Mouse (Mus musculus) retina, postnatal 7 days (tissue): ENCODE measurements around the gene Tspan5.

ENCODE experiments used
- DNase-seq: peaks from one replicate; pipeline ENCODE4 v3.0.0-alpha.2; 2012; ENCODE audit warnings: low read depth, low spot score

The Tspan5 gene

GRCm38 (mm10) chr3:138926161-138926560 is 184.2 kb downstream of the Tspan5 start:
- DNase-seq = no peak

GRCm38 (mm10) chr3:138927437-138927836 is 185.4 kb downstream of the Tspan5 start:
- DNase-seq = no peak

- DNase-seq = no peak
Observed at GRCm38 (mm10) chr3:138936780-138937179, 194.8 kb downstream of the Tspan5 start.

GRCm38 (mm10) chr3:138937241-138937640 is 195.2 kb downstream of the Tspan5 start:
- DNase-seq = no peak

GRCm38 (mm10) chr3:138941604-138942003 is 199.6 kb downstream of the Tspan5 start:
- DNase-seq = no peak

- no peak for DNase-seq
Observed at GRCm38 (mm10) chr3:138945516-138945915, 203.5 kb downstream of the Tspan5 start.

- no peak for DNase-seq
Observed at GRCm38 (mm10) chr3:138949081-138949480, 207.1 kb downstream of the Tspan5 start.

- DNase-seq = no peak
Observed at GRCm38 (mm10) chr3:138955220-138955619, 213.2 kb downstream of the Tspan5 start.
